Mouse (Mus musculus): ENCODE results near the gene Armc2.

DNA sequence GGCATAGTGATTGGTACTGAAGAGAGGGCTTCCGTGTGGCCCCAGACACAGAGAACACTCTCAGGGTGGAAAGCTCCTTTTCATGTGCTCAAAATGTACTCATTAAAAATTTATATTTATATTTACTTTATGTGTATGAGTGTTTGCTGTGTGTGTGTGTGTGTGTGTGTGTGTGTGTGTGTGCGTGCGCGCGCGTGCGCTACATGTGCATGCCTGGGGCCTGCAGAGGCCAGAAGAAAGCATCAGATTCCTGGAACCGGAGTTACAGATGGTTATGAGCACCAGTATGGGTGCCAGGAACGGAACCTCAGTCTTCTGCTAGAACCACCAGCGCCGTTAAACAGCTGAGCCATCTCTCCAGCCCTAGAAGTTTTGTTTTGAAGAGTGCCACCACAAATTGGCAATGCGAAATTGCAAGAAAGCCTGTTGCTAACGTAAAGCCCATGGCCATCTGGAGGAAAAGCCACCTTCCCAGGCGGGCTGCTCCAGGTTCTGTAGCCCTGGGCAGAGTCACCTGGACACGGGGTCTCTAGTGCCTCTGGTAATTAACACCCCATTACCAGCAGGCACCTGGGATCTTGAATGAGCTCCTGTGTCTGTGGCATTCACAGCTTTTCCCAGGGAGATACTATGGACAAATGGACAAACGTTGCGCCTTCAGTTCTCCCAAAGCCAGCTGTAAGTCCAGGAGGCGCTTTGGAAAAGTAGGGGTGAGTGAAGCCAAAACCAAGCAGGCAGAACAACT, 38.4 kb upstream of the Armc2 start:
- no peak for TF ChIP-seq EP300 (IDR thresholded peaks at IDR 0.05; ENCODE audit: low read depth)
- TF ChIP-seq CTCF (IDR thresholded peaks at IDR 0.05; ENCODE audit: low read depth): no peak
